Mouse (Mus musculus) heart, postnatal 0 days (tissue): Measurements from ENCODE around the gene Pan2.

Experiments
- CTCF ChIP-seq: IDR thresholded peaks from 2 replicates; pipeline ENCODE4 v1.5.1; 2016; ENCODE audit warnings: antibody characterized with exemption, control low read depth, low read depth
- EP300 ChIP-seq: IDR thresholded peaks from 2 replicates; pipeline ENCODE4 v1.6.1; 2016; ENCODE audit warnings: antibody characterized with exemption, low read depth

DNA sequence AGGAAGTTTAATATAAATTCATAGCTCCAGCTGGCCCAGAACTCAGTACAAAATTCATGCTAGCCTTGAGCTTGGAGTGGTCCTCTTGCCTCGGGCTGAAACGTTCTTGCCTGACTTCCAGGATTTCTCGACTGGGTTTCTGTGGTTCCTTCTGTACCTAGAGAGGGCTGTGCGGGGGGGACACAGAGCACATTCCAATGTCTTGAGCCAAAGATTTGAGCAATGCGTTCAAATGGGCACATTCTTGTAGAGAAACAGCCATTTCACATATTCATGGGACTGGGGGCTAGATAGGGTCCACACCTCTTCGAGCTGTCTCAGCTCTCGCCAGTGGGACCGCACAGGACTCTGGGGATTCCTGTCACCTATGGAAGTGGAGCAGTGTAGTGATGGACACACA is 47.2 kb upstream of the Pan2 start:
- TF ChIP-seq CTCF = no peak
- TF ChIP-seq EP300 = no peak
